Mouse (Mus musculus) stomach, postnatal 0 days (tissue): Measurements from ENCODE around the gene Ntf3.

Source experiments
- CTCF ChIP-seq: IDR thresholded peaks from 2 replicates; pipeline ENCODE4 v1.5.1; 2016; ENCODE audit warnings: antibody characterized with exemption, low read depth, mild to moderate bottlenecking, moderate library complexity
- EP300 ChIP-seq: optimal IDR thresholded peaks from 2 replicates; pipeline ENCODE3; 2016; ENCODE audit warnings: antibody characterized with exemption

DNA sequence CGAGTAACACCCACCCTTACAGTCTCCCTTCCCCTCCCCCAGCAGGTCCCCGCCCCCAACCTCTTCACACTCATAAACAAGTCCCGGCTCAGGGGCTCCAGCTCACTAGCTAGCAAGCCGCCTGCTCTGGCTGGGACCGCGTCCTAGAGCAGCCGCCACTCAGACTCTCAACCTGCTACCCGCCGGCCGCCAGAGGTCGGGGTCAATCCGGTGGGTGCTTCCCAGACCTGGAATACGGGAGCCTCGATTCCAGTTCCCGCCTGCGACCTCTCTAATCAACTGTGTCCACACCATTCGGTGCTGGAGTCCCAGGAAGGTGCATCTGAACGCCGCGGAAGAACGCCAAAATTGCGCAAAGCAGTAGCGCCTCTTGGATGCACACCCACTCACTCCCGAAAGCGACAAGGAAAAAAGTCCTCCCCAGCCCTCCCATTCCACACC, 3.5 kb downstream of the Ntf3 start:
- TF ChIP-seq CTCF (no peak; the same call in 1 of the 2 replicates), EP300 (no peak)
